Mouse (Mus musculus): ENCODE results near the gene Msantd2.

The Msantd2 gene

DNA sequence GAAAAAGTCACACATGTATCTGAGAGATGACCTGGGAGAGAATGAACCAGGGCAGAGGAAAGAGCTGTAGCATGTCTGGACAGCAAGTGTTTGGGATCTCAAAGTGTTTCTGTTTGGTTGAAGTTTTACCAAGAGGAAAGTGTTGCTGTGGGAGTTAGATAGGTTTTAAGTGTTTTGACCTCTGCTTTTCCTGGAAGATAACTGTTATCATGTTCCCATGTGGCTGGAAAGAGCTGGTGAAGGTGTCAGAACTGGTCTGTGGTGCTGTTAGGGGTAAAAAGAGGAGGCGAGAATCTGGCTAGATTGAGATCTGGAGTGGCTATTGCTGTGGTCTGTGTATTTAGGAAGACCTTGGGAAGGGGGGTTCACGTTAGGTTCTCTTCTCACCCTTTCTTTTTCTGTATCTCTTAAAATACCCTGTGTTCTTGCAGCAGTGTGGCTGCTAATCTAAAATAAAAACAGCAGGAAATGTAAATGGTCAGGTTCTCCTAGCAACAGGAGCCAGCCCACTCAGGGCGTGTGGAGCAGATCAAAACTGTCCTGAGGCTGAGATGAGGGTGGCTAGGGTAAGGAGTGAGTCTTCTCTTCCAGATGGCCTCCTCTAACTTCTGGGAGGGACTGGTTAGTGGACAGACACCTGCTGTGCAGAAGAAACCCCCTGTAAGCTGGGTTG is 83.2 kb downstream of the Msantd2 start:
- no peak for DNase-seq
